Mouse (Mus musculus) gastrocnemius, postnatal 25 days (tissue): ENCODE measurements around the gene Hmgn1. TPM values are rescaled to one million over a fixed set of nuclear protein-coding genes. Genes with fewer than 3 reads are reported as not detected.

Experiments
- total RNA-seq, 2 experiments: library from RNA; stranded (reverse); gene quantifications; 1 replicate in 1 of 2; 2 replicates in 1 of 2; pipeline ENCODE4 v1.2.3; 2021

Gene Hmgn1
- total RNA-seq, 2 experiments from 2014 or later = 30.2 to 38.5 TPM

Other genes starting within 250 kb of the Hmgn1 start
- 10 to 100 TPM in 1 of 2 experiments, 1 to 10 TPM in 1; 9.5 to 10.3 TPM for gene Psmg1, start 136.8 kb downstream of the Hmgn1 start, total RNA-seq
- 10 to 100 TPM; 59.2 to 63.4 TPM for gene Brwd1, start 45.2 kb downstream of the Hmgn1 start, total RNA-seq
- gene Wrb, start 17.7 kb upstream of the Hmgn1 start, total RNA-seq = 1 to 10 TPM; 9.5 to 9.8 TPM
- under 1 TPM; 0.35 to 0.43 TPM for gene Lca5l, start 64.5 kb upstream of the Hmgn1 start, total RNA-seq
- 100 to 1,000 TPM; 960 to 980 TPM for gene Sh3bgr, start 72.7 kb upstream of the Hmgn1 start, total RNA-seq
- under 1 TPM in 1 of 2 experiments, not detected in 1; 0.11 TPM for gene B3galt5, start 108.1 kb upstream of the Hmgn1 start, total RNA-seq